Mouse (Mus musculus) midbrain, embryonic 16.5 days (tissue): ENCODE data around the gene Clint1. TPM values are rescaled to one million over a fixed set of nuclear protein-coding genes. Genes with fewer than 3 reads are reported as not detected.

Experiments
- ATAC-seq: fragments of 200-750 bp; cut with Nextera tagmentation; 2 replicates; pipeline ENCODE4 v1.8.0; 2017; ENCODE audit warnings: moderate TSS enrichment
- H3K27ac ChIP-seq: fragments of 300-500 bp; sonication (generic); 2 replicates; pipeline ENCODE4 v1.5.1; 2014; ENCODE audit warnings: mild to moderate bottlenecking, low read length, mixed read lengths
- H3K27me3 ChIP-seq: fragments of 300-500 bp; sonication (generic); 2 replicates; pipeline ENCODE4 v1.6.1; 2014; ENCODE audit warnings: low read depth, low read length, mixed read lengths; ENCODE audit not compliant: control insufficient read depth, insufficient read depth
- H3K36me3 ChIP-seq: fragments of 300-500 bp; sonication (generic); 2 replicates; pipeline ENCODE4 v1.6.1; 2014; ENCODE audit warnings: mild to moderate bottlenecking, low read length, moderate library complexity, mixed read lengths; ENCODE audit not compliant: control insufficient read depth, insufficient read depth
- H3K4me1 ChIP-seq: fragments of 300-500 bp; sonication (generic); 2 replicates; pipeline ENCODE4 v1.6.1; 2014; ENCODE audit warnings: mild to moderate bottlenecking, low read length, mixed read lengths; ENCODE audit not compliant: control insufficient read depth, insufficient read depth
- H3K4me2 ChIP-seq: fragments of 300-500 bp; sonication (generic); 2 replicates; pipeline ENCODE4 v1.6.1; 2014; ENCODE audit warnings: mild to moderate bottlenecking, low read length, mixed read lengths
- H3K4me3 ChIP-seq: fragments of 300-500 bp; sonication (generic); 2 replicates; pipeline ENCODE4 v1.5.1; 2014; ENCODE audit warnings: low read depth, mild to moderate bottlenecking, low read length, moderate library complexity, mixed read lengths
- H3K9ac ChIP-seq: fragments of 300-500 bp; sonication (generic); 2 replicates; pipeline ENCODE4 v1.6.1; 2014; ENCODE audit warnings: low read depth, low read length, mixed read lengths
- H3K9me3 ChIP-seq: fragments of 300-500 bp; sonication (generic); replicated peaks from 2 replicates; pipeline ENCODE4 v1.6.1; 2014; ENCODE audit warnings: mild to moderate bottlenecking, low read length, mixed read lengths; ENCODE audit not compliant: control insufficient read depth, poor library complexity, severe bottlenecking
- WGBS: fragments of 180-500 bp; shearing (Covaris S2); extraction: QIAGEN DNeasy Blood & Tissue Kit; methylation state at CpG from one replicate; pipeline ENCODE4 v1.1.7; 2014; 5-methylcytosine and 5-hydroxymethylcytosine counted together
- polyA plus RNA-seq: library from polyadenylated mRNA; unstranded; fragments of >200 nt; fragmentation: Nextera tagmentation; extraction: Ambion mirVana; gene quantifications from 2 replicates; pipeline ENCODE4 v1.2.1, GENCODE M21; 2015

The Clint1 gene
- polyA plus RNA-seq, 1 experiment from 2014 or later, result 38.7 TPM

- Histone ChIP-seq H3K4me1 (0 out of 2 replicates have a peak, but pooled peaks cover 4% of the 10 kb centered on the region), H3K36me3 (no peaks in the 10 kb centered on the region), H3K9me3 (no peaks in the 10 kb centered on the region), H3K9ac (no peak overlapping the region), H3K4me3 (no peak overlapping the region), H3K4me2 (no peak overlapping the region), H3K27ac (no peak overlapping the region), H3K27me3 (no peaks in the 10 kb centered on the region)
- WGBS, result 68% methylated on average over 11 of the region's 11 CpGs
- no peak for ATAC-seq
Observed at GRCm38 (mm10) chr11:45900233-45901015, 48.6 kb downstream of the Clint1 start.

GRCm38 (mm10) chr11:45906109-45906786, 54.4 kb downstream of the Clint1 start:
- peaks cover 21% of the 10 kb centered on the region for H3K36me3 ChIP-seq
- no peaks in the 10 kb centered on the region for H3K9me3 ChIP-seq
- no peak overlapping the region for H3K4me3 ChIP-seq
- no peaks in the 10 kb centered on the region for H3K27me3 ChIP-seq
- no peak overlapping the region for H3K27ac ChIP-seq
- 88% methylated on average over 8 of the region's 8 CpGs for WGBS
- H3K4me2 ChIP-seq, result no peak overlapping the region
- ATAC-seq, result no peak
- no peak overlapping the region for H3K9ac ChIP-seq
- no peaks in the 10 kb centered on the region for H3K4me1 ChIP-seq

GRCm38 (mm10) chr11:45907301-45907700, 55.5 kb downstream of the Clint1 start:
- ATAC-seq, result no peak
- Histone ChIP-seq H3K4me2 (no peak overlapping the region), H3K27ac (no peak overlapping the region), H3K27me3 (no peaks in the 10 kb centered on the region), H3K9me3 (no peaks in the 10 kb centered on the region), H3K4me3 (no peak overlapping the region), H3K9ac (no peak overlapping the region), H3K36me3 (peaks cover 23% of the 10 kb centered on the region), H3K4me1 (no peaks in the 10 kb centered on the region)
- 92% methylated on average over 5 of the region's 5 CpGs for WGBS

- H3K4me1 ChIP-seq, result no peaks in the 10 kb centered on the region
- WGBS, result 95% methylated on average over 7 of the region's 7 CpGs
- no peak overlapping the region for H3K4me2 ChIP-seq
Observed at GRCm38 (mm10) chr11:45908070-45908469, 56.2 kb downstream of the Clint1 start.

GRCm38 (mm10) chr11:45908894-45909293, 57.0 kb downstream of the Clint1 start:
- H3K9ac ChIP-seq, result no peak overlapping the region
- no peaks in the 10 kb centered on the region for H3K27me3 ChIP-seq
- peaks cover 23% of the 10 kb centered on the region for H3K36me3 ChIP-seq
- ATAC-seq, result no peak
- no peaks in the 10 kb centered on the region for H3K9me3 ChIP-seq
- 94% methylated on average over 7 of the region's 7 CpGs for WGBS
- no peak overlapping the region for H3K27ac ChIP-seq
- no peak overlapping the region for H3K4me3 ChIP-seq
- no peaks in the 10 kb centered on the region for H3K4me1 ChIP-seq
- no peak overlapping the region for H3K4me2 ChIP-seq

More at GRCm38 (mm10) chr11:45908070-45908469, 56.2 kb downstream of the Clint1 start:
- no peak for ATAC-seq
- no peak overlapping the region for H3K4me3 ChIP-seq
- H3K27me3 ChIP-seq, result no peaks in the 10 kb centered on the region
- H3K9me3 ChIP-seq, result no peaks in the 10 kb centered on the region
- H3K27ac ChIP-seq, result no peak overlapping the region
- peaks cover 23% of the 10 kb centered on the region for H3K36me3 ChIP-seq
- H3K9ac ChIP-seq, result no peak overlapping the region

- H3K27ac ChIP-seq, result no peak overlapping the region
- no peaks in the 10 kb centered on the region for H3K9me3 ChIP-seq
- no peaks in the 10 kb centered on the region for H3K4me1 ChIP-seq
- H3K36me3 ChIP-seq, result peaks cover 21% of the 10 kb centered on the region
- no peak for ATAC-seq
- WGBS, result 75% methylated on average over 5 of the region's 5 CpGs
- no peak overlapping the region for H3K4me2 ChIP-seq
- H3K27me3 ChIP-seq, result no peaks in the 10 kb centered on the region
- H3K4me3 ChIP-seq, result no peak overlapping the region
- H3K9ac ChIP-seq, result no peak overlapping the region
Observed at GRCm38 (mm10) chr11:45910701-45911100, 58.9 kb downstream of the Clint1 start.

- 93% methylated on average over 10 of the region's 10 CpGs for WGBS
- no peak for ATAC-seq
- H3K27ac ChIP-seq, result no peak overlapping the region
- H3K9me3 ChIP-seq, result no peaks in the 10 kb centered on the region
- H3K4me1 ChIP-seq, result peaks cover 3% of the 10 kb centered on the region; the same call in 1 of the 2 replicates
- no peak overlapping the region for H3K9ac ChIP-seq
- no peak overlapping the region for H3K4me3 ChIP-seq
- H3K36me3 ChIP-seq, result peaks cover 2% of the 10 kb centered on the region; the same call in 1 of the 2 replicates
- H3K27me3 ChIP-seq, result no peaks in the 10 kb centered on the region
- H3K4me2 ChIP-seq, result no peak overlapping the region
Observed at GRCm38 (mm10) chr11:45916196-45916595, 64.3 kb downstream of the Clint1 start.

GRCm38 (mm10) chr11:45918018-45918417, 66.2 kb downstream of the Clint1 start:
- no peak overlapping the region for H3K27ac ChIP-seq
- no peak overlapping the region for H3K4me3 ChIP-seq
- 95% methylated on average over 6 of the region's 6 CpGs for WGBS
- peaks cover 10% of the 10 kb centered on the region for H3K4me1 ChIP-seq
- H3K4me2 ChIP-seq, result no peak overlapping the region
- H3K9ac ChIP-seq, result no peak overlapping the region
- no peaks in the 10 kb centered on the region for H3K9me3 ChIP-seq
- H3K36me3 ChIP-seq, result no peaks in the 10 kb centered on the region
- no peak for ATAC-seq
- H3K27me3 ChIP-seq, result no peaks in the 10 kb centered on the region

GRCm38 (mm10) chr11:45918836-45919235, 67.0 kb downstream of the Clint1 start:
- 67% methylated on average over 4 of the region's 4 CpGs for WGBS
- Histone ChIP-seq H3K9me3 (no peaks in the 10 kb centered on the region), H3K4me3 (no peak overlapping the region), H3K4me2 (no peak overlapping the region), H3K27ac (no peak overlapping the region), H3K9ac (no peak overlapping the region), H3K27me3 (no peaks in the 10 kb centered on the region), H3K36me3 (no peaks in the 10 kb centered on the region), H3K4me1 (peaks cover 10% of the 10 kb centered on the region)
- no peak for ATAC-seq
